Mouse (Mus musculus): ENCODE data around the gene Slc6a9. TPM values are rescaled to one million over a fixed set of nuclear protein-coding genes. Genes with fewer than 3 reads are reported as not detected.

Gene Slc6a9
- total and polyA plus RNA-seq, 3 experiments = 1.3 to 34.8 (median 4.4) TPM

DNA sequence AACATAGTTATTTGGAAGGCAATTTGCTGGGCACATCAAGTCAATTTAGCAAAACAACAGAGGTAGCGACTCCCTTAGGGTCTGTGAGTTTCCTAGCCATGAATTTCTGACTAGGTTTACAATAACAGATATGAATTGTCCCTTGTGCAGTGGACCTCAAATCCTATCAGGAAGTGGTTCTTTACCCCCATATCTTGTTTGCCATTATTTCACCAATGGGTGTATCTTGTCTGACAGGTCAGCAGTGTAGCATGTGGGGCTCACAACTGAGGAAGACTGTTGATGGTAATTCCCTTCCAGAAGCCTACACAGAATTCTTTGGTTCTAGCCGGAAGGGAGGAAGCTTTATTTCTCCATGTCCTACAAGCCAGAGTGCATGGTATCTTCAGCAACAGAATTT, 87.1 kb downstream of the Slc6a9 start:
- Histone ChIP-seq H3K9me3 (replicated peaks) (peaks cover under 1% of the 10 kb centered on the region; the same call in 1 of the 2 replicates), H3K27me3 (ENCODE audit: insufficient read depth, low read length) (peaks cover 38% of the 10 kb centered on the region), H3K4me1 (ENCODE audit: insufficient read depth, low read depth, low read length) (peaks cover 16% of the 10 kb centered on the region), H3K4me3 (ENCODE audit: low read depth, low read length) (no peak overlapping the region), H3K36me3 (replicated peaks) (peaks cover 6% of the 10 kb centered on the region)
- TF ChIP-seq POLR2AphosphoS5 (IDR thresholded peaks at IDR 0.05; ENCODE audit: insufficient replicate concordance, low read depth, low read length) = no peak
- TF ChIP-seq CTCF (IDR thresholded peaks at IDR 0.05; ENCODE audit: low read depth, low read length) = no peak
- ATAC-seq (ENCODE audit: extremely low read depth, insufficient number of reproducible peaks, low FRiP score, poor library complexity, severe bottlenecking) (no peak), DNase-seq (ENCODE audit: low spot score) (no peak)

DNA sequence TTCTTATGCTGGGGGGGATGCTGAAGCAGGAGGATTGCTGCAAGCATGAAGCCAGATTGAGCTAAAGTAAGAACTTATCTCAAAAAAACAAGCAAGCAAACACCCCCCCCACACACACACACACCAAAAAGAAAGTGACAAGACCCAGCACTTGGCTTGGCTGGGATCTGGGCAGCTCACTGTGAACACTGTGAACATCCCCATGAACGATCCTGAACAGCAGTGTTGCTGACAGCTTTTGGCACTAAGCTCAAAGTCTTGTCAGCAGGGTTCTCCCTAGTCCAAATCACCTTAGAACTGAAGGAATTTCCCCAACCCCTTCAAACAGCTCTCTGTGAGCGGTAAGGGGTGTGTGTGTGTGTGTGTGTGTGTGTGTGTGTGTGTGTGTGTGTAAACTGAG, 89.1 kb downstream of the Slc6a9 start:
- DNase-seq (ENCODE audit: low spot score) (no peak), ATAC-seq (ENCODE audit: extremely low read depth, insufficient number of reproducible peaks, low FRiP score, poor library complexity, severe bottlenecking) (no peak)
- Histone ChIP-seq H3K4me1 (ENCODE audit: insufficient read depth, low read depth, low read length) (peaks cover 17% of the 10 kb centered on the region), H3K36me3 (replicated peaks) (no peaks in the 10 kb centered on the region), H3K27me3 (ENCODE audit: insufficient read depth, low read length) (peaks cover 59% of the 10 kb centered on the region), H3K9me3 (replicated peaks) (peaks cover 5% of the 10 kb centered on the region), H3K4me3 (ENCODE audit: low read depth, low read length) (no peak overlapping the region)
- no peak for TF ChIP-seq TAL1 (conservative IDR thresholded peaks at IDR 0.05; ENCODE audit: low read depth, low read length)
- no peak for TF ChIP-seq GATA2 (IDR thresholded peaks at IDR 0.05; ENCODE audit: borderline replicate concordance, low read depth, low read length)
- TF ChIP-seq POLR2AphosphoS5 (IDR thresholded peaks at IDR 0.05; ENCODE audit: insufficient replicate concordance, low read depth, low read length) = no peak
- TF ChIP-seq GATA1 (IDR thresholded peaks at IDR 0.05; ENCODE audit: borderline replicate concordance, low read length) = no peak
- TF ChIP-seq CTCF (IDR thresholded peaks at IDR 0.05; ENCODE audit: low read depth, low read length) = no peak

Other genes starting within 250 kb of the Slc6a9 start
- gene Dmap1, start 152.2 kb upstream of the Slc6a9 start, total RNA-seq (2014; fragmentation: Nextera tagmentation) = 27.6 and 29.9 TPM in 2 replicates
- gene Dmap1, start 152.2 kb upstream of the Slc6a9 start, total RNA-seq (2017) = 28.8 and 33.7 TPM in 2 replicates
- 30.0 and 42.5 TPM in 2 replicates for gene Dmap1, start 152.2 kb upstream of the Slc6a9 start, polyA plus RNA-seq (2012)
- gene Gm12845, start 110.1 kb upstream of the Slc6a9 start, total RNA-seq (2014; fragmentation: Nextera tagmentation) = not detected in 2 replicates
- gene Gm12845, start 110.1 kb upstream of the Slc6a9 start, total RNA-seq (2017) = 0.11 TPM in 1 of 2 replicates, not detected in the other
- gene Gm12845, start 110.1 kb upstream of the Slc6a9 start, polyA plus RNA-seq (2012) = not detected in 2 replicates
- gene Klf17, start 68.9 kb upstream of the Slc6a9 start, total RNA-seq (2014; fragmentation: Nextera tagmentation) = not detected in 2 replicates
- gene Klf17, start 68.9 kb upstream of the Slc6a9 start, total RNA-seq (2017) = 0.12 TPM in 1 of 2 replicates, not detected in the other
- not detected in 2 replicates for gene Klf17, start 68.9 kb upstream of the Slc6a9 start, polyA plus RNA-seq (2012)
- not detected in 2 replicates for gene Ccdc24, start 38.1 kb downstream of the Slc6a9 start, total RNA-seq (2014; fragmentation: Nextera tagmentation)
- 0.52 TPM in 1 of 2 replicates, not detected in the other for gene Ccdc24, start 38.1 kb downstream of the Slc6a9 start, total RNA-seq (2017)
- not detected in 2 replicates for gene Ccdc24, start 38.1 kb downstream of the Slc6a9 start, polyA plus RNA-seq (2012)
- not detected in 2 replicates for gene B4galt2, start 49.0 kb downstream of the Slc6a9 start, total RNA-seq (2014; fragmentation: Nextera tagmentation)
- 0.06 and 0.33 TPM in 2 replicates for gene B4galt2, start 49.0 kb downstream of the Slc6a9 start, total RNA-seq (2017)
- gene B4galt2, start 49.0 kb downstream of the Slc6a9 start, polyA plus RNA-seq (2012) = 0.11 and 0.63 TPM in 2 replicates
- 247 and 294 TPM in 2 replicates for gene Atp6v0b, start 52.8 kb downstream of the Slc6a9 start, total RNA-seq (2014; fragmentation: Nextera tagmentation)
- gene Atp6v0b, start 52.8 kb downstream of the Slc6a9 start, total RNA-seq (2017) = 219 and 225 TPM in 2 replicates
- 181 and 297 TPM in 2 replicates for gene Atp6v0b, start 52.8 kb downstream of the Slc6a9 start, polyA plus RNA-seq (2012)
- gene Dph2, start 57.5 kb downstream of the Slc6a9 start, total RNA-seq (2014; fragmentation: Nextera tagmentation) = 8.4 and 10.0 TPM in 2 replicates
- gene Dph2, start 57.5 kb downstream of the Slc6a9 start, total RNA-seq (2017) = 11.3 and 12.4 TPM in 2 replicates
- 18.8 and 19.4 TPM in 2 replicates for gene Dph2, start 57.5 kb downstream of the Slc6a9 start, polyA plus RNA-seq (2012)
- 17.9 and 25.1 TPM in 2 replicates for gene Ipo13, start 80.5 kb downstream of the Slc6a9 start, total RNA-seq (2014; fragmentation: Nextera tagmentation)
- gene Ipo13, start 80.5 kb downstream of the Slc6a9 start, total RNA-seq (2017) = 7.5 and 8.9 TPM in 2 replicates
- gene Ipo13, start 80.5 kb downstream of the Slc6a9 start, polyA plus RNA-seq (2012) = 14.3 and 18.8 TPM in 2 replicates
- not detected in 2 replicates for gene Artn, start 95.3 kb downstream of the Slc6a9 start, total RNA-seq (2014; fragmentation: Nextera tagmentation)
- 0.11 TPM in 1 of 2 replicates, not detected in the other for gene Artn, start 95.3 kb downstream of the Slc6a9 start, total RNA-seq (2017)
- not detected in 2 replicates for gene Artn, start 95.3 kb downstream of the Slc6a9 start, polyA plus RNA-seq (2012)